Mouse (Mus musculus) heart, adult 2 months (tissue): ENCODE results near the gene Inca1.
A peak's percentile ranks its signal among the peaks of the same experiment; 100 is the strongest.

Experiments
- CTCF ChIP-seq: fragments of 200-600 bp; IDR thresholded peaks from 2 replicates; pipeline ENCODE4 v1.8.1; 2022; ENCODE audit warnings: antibody characterized with exemption, mild to moderate bottlenecking, moderate library complexity
- POLR2A ChIP-seq: fragments of 200-500 bp; IDR thresholded peaks from 2 replicates; pipeline ENCODE4 v1.6.1; 2011; ENCODE audit warnings: mild to moderate bottlenecking, low read depth, low read length, control low read depth; ENCODE audit not compliant: insufficient read depth

- TF ChIP-seq POLR2A (peak; percentile 92), CTCF (0 out of 2 replicates have a peak, but pooled peaks have one; percentile 3)
Observed at GRCm38 (mm10) chr11:70668771-70669505, 31.0 kb downstream of the Inca1 start, which contains the start of gene Spag7.
